Mouse (Mus musculus) monocyte, adult 5-6 weeks (primary cell): Measurements from ENCODE around the gene Cpe. TPM values are rescaled to one million over a fixed set of nuclear protein-coding genes. Genes with fewer than 3 reads are reported as not detected.
"Not testable (repeated sequence)": the region's sequence is repeated elsewhere in the genome, so short reads cannot be mapped to it uniquely, and the experiment has no call there.

ENCODE experiments used
- ATAC-seq: fragments of 153-309, 156-312 bp; replicated peaks from 2 replicates; pipeline ENCODE4 v1.8.0; 2017; ENCODE audit warnings: mild to moderate bottlenecking; ENCODE audit not compliant: low TSS enrichment, insufficient number of reproducible peaks, severe bottlenecking, poor library complexity, low FRiP score
- total RNA-seq: library from RNA; stranded (forward); fragments of 200-1000, 200-491, 200-594 nt; gene quantifications from 3 replicates; pipeline ENCODE4 v1.2.3, GENCODE M21; 2017

Cpe gene
- total RNA-seq, 1 experiment from 2014 or later: 0.57 TPM

DNA sequence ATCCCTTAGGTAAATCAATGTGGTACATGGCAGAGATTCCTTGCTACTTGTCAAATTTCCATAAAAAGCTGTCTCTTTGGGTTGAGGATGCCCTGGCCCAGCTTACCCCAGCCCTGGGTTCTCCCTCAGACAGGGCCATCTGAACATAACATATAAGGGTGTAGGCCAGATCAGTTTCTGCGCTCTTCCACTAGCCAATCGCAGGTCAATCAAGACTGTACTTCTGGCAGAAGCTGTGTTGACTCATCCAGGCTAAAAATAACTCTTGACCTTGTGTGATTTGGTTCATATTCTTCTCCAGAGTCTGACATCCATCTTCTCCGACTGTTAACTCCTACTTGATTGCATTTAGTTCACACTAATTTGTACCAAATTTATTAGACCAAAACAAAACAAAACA, 4.7 kb downstream of the Cpe start:
- ATAC-seq: no peak

DNA sequence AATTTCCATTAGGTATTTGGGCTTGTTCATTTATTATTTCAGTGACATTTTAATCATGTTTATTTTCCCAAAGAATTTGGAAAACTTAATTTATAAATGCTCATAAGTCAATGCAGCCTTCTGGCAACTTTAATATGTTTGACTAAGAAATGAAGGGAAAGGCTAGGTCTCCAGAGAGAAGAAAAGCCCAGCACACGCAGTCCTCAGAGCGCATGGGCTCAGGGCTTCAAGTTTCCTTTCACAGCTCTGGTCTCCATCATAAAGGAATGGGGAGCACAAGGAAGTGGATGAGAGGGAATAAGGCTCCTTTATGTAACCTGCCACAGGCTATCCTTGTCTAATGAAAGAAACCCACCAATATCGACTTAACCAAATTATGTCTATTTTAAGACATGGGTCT, 10.4 kb downstream of the Cpe start:
- no peak for ATAC-seq

DNA sequence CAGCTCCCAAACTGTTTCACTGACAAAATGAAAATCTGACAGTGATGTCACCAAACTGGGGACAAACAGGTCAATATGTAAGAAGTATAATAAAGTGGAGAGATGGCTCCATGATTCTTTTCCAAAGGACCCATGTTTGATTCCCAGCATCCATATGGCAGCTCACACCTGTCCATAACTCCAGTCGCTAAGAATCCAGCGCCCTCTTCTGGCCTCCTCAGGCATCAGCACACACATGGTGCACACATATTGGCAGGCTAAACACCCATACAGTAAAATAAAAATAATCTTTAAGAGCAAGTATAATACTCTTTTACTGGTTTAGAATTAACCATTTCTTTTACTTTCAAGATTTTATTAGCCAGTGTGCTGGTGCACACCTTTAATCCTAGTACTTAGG, 16.5 kb downstream of the Cpe start:
- ATAC-seq: no peak

DNA sequence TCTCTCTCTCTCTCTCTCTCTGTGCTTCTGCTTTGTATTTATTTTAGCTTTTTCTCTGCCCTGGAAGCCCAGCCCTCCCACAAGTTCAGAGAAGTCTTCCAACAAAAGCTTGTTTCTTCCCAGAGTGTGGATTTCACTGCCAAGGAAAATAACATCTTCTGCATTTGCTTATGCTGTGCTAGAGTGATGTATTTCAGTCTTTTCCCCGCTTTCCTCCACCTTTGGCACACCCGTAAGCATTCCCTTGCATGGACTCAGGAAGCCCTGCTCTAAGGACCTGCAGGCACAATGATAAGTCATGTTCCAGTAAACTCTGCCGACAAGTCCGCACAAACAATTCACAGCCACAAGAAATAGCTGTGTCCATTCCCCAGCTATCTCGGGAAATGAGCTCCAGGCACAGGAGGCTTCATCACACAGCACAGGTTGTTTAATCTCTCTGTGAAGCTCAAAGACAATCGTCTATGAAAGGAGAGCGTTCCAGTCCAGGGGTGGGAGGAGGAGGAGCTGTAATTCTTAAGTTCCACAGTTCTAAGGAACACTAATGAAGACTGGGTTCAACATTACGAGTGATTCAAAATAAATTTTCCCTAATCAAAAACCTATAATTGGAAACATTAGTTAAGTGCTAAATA, 17.8 kb downstream of the Cpe start:
- ATAC-seq: no peak

DNA sequence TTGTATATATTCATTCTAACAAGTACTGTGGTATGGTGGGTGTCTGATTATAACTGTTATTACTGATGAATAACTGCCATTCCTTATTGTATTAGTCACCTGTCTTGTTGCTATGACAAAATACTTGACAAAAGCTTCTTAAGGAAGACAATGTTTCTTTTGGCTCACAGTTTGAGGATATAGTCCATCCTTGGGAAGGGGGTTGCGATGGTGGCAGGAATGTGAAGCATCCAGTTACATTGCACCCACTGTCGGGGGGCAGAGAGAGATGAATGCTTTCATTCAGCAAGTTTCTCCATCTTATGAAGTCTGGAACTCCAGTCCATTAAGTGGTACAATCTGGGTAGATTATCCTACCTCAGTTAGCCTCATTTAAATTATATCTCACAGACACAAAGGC, 19.9 kb downstream of the Cpe start:
- no peak for ATAC-seq

DNA sequence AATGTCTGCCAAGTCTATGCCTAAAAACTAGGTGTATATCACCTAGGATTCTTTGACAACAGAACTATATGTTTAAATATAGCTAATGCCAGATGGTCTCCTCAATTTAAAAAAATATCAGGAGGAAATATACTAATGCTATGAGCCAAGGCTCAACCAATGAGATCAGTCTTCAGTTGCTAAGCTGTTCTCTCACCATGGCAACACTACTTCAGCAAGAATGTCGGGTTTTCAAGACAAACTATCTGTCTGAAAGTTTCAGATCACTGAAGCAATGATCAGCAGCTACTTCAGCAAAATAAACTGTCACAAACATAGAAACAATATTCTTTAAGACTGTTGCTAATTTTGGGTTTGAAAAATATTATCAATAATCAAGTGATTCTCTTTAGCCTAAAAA, 20.9 kb downstream of the Cpe start:
- no peak for ATAC-seq

DNA sequence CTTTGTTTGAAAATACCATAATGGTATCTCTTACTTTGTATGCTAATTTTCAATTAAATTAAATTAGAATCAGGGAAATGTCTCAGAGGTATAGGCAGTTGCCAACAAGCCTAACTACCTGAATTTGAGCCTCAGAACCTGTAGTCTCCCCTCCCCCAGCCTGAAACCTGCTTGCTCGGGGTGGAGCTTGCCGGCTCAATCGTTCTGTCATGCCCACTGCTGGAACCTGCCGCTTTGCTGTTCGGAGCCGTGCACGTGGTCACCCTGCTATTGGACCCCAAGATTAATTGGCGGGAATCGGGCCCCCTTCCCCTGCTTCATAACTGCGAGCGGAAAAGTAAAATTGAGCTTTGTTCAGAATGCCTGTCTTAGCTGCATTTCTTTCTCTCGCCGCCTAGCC, 26.5 kb downstream of the Cpe start:
- not testable (repeated sequence) for ATAC-seq

DNA sequence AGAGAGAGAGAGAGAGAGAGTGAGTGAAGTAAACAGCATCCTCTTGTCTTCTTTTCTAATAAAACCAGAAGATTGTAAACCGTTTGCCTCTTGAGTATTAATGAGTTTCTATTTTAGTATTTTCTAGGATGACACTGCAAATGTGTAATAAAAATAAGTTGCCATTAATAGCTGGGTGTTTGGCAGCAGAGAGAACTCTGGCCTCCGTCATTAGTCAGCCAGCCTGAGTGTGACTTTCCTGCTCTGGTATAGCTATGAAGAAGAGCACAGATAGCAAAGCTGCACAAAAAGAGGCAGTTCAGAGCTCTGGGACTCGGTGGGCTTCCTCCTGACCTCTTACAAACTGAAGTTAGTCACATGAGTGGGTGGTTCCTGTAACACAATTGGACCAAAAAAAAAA, 27.3 kb downstream of the Cpe start:
- no peak for ATAC-seq

DNA sequence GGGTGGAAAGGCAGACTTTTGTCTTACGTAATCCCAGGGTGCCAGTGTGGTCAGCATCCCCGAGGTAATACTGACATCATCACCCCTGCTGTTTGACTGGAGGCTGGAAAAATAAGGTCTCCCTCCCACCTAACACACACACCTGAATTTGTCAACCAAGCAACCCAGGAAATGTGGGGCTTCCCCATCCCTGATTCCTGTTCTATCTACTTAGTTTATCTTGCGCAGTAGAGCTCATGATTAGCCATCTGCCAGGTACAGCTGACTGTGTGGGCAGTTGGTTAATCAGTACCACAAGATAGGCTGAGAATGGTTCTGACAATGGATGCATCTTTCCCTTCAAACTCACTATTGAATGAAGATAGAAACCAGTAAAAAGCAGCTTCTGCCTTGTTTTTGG, 28.0 kb downstream of the Cpe start:
- ATAC-seq: no peak

DNA sequence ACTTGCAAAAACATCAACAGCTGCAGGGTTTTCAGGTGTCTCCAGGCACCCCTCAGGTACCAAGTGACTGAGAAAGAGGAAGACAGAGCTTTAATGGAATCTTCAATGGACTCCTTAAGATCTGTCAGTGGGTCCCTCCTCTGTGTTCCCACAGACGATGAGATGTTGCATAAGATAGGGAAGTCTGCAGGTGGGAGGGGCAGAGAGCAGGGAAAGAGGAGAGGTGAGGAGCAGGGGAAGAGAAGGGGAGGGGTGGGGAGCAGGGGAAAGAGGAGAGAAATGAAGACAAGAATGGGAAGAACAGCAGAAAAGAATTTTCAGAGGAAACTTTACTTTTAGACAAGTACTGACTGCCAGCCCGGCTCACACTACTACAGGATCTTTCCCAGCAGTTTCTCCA, 28.5 kb downstream of the Cpe start:
- ATAC-seq: no peak

DNA sequence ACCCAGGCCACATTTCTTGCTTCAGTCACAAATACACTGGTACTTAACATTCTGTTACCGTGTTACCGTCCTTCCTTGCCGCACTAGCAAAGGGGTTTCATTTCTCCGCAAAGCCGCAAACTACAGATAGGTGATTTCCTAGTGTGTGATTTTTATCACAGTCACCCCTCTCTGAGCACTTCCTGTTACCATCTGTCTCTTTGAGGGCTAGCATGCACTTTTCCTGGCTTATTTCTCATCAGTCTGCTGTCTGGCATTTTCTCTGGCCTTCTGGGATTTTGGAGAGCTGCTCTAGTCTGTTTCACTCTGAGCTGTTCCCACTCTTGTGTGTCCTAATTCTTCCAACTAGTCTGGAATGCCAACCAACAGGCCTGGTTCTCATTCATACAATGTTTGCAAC, 33.8 kb downstream of the Cpe start:
- no peak for ATAC-seq

DNA sequence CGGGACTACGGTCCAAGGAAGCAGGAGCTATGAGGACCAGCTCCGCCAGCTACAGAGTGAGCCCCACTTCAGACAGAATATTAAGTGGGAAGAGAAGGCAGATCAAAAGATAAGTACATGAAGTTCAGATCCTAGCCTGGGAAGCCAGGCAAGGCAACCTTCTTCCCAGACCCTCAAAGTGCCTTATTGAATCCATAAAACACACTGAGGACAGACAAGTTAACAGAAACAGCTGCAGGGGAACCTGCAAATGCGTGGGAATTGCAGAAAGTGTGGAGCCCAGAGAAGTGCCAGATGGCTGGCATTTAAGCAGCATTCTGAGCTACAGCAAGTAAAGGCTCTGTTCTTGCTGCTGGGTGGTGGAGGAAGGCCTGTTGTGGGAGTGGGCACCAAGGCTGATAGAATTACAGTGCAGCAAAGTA, 34.9 kb downstream of the Cpe start:
- ATAC-seq: no peak

DNA sequence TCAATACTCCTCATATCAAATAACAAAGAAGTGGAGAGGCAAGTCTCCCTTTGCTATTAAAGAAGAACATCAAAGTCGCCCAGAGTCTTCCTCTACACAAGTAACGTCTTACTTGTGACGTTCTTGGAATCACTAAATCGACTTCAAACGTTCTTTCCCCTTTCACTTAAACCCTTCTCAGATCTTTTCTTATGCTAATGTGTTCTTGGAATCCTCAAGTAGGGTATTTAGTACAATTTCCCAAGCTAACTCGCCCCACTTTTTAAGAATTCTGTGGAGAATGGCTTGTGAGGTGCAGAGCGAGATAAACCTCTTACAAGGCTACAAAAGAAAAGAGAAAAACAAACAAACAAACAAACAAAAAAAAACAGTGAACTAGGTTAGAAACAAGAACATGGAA, 35.3 kb downstream of the Cpe start:
- no peak for ATAC-seq

DNA sequence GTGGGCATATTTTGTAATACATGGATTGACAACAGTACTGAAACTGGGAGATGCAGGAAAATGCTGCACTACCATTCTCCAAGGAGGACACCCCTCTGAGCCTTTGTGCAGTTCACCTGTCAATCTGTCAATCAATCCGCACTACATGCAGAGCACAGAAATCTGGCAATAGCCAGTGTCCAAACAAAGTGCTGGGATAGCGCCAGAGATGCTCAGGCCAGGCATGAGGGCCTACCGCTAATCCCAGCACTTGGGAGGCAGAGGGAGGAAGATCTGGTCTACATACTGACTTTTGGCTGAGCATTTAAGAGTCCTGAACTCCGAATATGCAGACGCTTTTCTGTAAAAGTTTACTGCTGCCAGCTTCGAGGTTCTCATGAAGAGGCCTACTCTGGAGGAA, 37.0 kb downstream of the Cpe start:
- ATAC-seq: no peak

DNA sequence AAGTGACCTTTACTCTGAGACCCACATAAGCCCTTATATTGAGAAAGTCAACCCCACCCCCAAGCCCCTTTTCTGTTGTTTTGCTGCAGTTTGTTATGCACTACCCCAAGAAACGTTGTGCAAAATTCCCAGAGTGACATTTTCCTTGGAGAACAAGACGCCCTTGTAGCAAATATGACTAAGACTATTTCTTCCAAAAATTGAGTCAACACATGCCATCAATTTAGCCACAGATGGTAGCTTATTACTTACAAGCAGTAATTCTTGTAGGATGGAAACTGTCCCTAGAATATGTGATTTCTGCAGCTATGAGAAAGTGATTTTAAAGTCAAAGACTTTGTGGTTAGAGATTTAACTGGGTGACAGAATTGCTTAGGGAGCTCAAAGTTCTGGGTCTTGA, 37.8 kb downstream of the Cpe start:
- no peak for ATAC-seq

DNA sequence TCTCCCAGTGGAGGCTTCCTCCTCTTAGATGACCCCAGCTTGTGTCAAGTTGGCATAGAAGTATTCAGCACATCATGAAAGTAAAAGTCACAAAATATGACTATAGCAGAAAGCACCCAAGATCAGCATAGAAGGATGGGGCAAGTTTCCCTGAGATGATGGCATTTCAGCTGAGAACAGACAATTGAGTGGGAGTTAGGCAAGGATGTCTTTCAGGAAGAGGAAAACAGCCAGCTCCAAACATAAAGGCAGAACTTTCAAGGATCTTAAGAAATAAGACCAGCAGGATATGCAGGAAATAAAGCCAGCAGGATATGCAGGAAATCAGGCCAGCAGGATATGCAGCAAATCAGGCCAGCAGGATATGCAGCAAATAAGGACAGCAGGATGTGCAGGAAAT, 40.6 kb downstream of the Cpe start:
- no peak for ATAC-seq

DNA sequence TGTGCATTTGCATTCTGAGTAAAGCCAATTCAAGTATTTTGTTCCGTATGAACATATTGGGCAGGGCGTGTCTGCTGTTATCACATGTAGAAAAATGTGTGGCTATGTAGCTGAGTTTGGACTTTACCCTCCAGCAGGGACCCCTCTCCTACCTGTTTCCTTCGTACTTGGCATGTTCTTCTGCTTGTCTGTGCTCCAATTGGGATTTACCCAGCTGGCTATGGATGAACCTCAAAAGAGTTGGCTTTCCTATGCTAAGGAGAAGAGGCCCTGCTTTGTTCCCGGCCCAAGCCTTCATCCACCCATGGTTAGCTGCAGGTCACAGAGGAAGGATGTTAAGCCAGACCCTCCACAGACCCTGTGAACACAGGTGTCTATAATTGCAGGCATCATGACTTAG, 44.8 kb downstream of the Cpe start:
- no peak for ATAC-seq

DNA sequence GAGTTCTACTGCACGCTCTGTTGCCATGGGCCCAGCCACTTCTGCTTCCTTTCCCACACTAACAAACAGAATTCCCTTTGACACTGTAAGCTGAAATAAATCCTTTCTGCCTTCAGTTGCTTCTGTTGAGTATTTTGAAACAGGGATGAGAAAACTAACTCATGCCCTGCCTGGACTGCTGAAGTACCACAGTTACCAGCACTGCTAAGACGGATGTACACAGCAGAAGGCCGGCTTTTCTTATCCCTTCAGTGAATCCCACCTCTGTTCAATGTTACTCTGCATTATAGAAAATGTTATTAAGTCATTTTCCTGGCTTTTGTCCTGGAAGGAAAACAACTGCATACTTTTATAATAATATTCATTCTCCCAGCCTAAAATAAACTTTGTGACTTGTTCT, 45.7 kb downstream of the Cpe start:
- no peak for ATAC-seq

DNA sequence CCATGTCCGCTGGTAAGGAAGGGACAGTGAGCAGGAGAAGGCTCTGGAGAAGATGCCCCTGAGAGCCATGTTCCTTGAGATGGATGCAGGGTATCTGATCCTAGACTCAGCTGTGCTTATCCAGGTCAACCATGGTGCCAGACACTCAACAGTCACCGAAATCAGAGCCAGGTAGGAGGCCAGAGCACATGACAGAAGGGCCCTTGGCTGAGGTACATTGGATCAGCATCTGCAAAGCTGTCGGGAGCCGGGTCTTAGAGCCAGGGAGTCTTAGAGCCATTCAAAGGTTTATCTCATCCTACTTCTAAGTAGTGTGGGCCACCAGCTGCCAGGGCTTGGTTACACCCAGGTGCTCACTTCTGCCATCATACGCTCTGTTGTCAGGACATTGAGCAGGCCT, 46.4 kb downstream of the Cpe start:
- ATAC-seq: no peak

DNA sequence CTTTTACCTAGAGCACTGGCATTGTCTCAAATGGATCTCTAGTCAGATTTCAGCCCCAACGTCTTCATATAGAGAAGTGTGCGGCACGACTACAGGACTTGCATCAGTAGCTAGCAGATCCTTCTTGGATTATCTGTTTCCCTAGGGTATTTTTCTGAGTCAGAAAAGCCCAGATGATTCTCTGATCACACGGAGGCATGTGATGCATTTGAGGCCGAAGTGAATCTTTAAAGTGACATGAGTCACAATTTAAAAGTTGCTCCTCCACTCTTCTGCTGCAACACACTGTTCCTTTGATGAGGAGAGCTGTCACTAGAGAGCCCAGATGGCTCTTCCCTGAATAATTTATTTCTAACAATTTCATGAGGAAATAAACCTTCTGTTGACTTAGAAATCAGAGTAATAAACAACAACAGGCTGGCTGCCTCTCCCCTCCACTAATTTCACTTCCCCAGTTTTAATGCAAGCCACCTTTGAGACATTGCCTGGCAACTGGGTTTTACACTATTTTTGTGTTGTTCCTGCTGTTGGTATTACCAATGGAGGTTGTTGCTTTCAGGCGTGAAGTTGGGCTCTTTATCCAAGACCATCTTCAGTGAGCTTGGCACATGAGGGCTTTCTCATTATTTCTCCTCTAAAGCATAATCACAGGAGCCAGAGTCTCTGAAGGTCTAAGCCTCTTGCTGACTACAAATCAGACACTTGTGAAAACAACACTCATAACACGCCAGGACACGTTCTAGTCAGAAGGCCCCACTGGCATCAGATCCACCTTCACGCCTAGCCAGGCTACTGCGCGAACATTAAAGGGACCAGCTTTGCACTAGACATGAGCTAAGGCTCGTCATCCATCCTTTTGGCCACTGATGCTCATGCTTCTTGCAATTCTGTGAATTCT, 48.5 kb downstream of the Cpe start:
- no peak for ATAC-seq
